Mouse (Mus musculus) myocyte (in vitro differentiated cells): ENCODE results near the gene Maz.

Experiments used
- MYOD1 ChIP-seq, 3 experiments: IDR thresholded peaks; one replicate each; pipeline ENCODE4 v1.6.1; 2011; ENCODE audit warnings: control low read depth in 2 of 3, low read depth in 2 of 3, mild to moderate bottlenecking in 2 of 3, moderate library complexity in 1 of 3; ENCODE audit not compliant: insufficient read length in 2 of 3, control insufficient read depth in 1 of 3
- SRF ChIP-seq: IDR thresholded peaks from one replicate; pipeline ENCODE4 v1.6.1; 2011; ENCODE audit warnings: low read depth; ENCODE audit not compliant: control insufficient read depth, insufficient read length

- TF ChIP-seq MYOD1 (IDR thresholded peaks at IDR 0.05; ENCODE audit: control insufficient read depth in 1 of 3, insufficient read length in 2 of 3, low read depth in 2 of 3) (no peak), SRF (no peak)
Observed at GRCm38 (mm10) chr7:127023896-127024690, 2.7 kb downstream of the Maz start.
